Mouse (Mus musculus) intestine, embryonic 15.5 days (tissue): Measurements from ENCODE around the gene Il5. TPM values are rescaled to one million over a fixed set of nuclear protein-coding genes. Genes with fewer than 3 reads are reported as not detected.
A peak's percentile ranks its signal among the peaks of the same experiment; 100 is the strongest.

ENCODE experiments used
- ATAC-seq: fragments of 200-750 bp; cut with Nextera tagmentation; 2 replicates; pipeline ENCODE4 v1.8.0; 2017; ENCODE audit warnings: moderate TSS enrichment, moderate library complexity
- H3K27ac ChIP-seq: fragments of 300-500 bp; sonication (generic); 2 replicates; pipeline ENCODE4 v1.5.1; 2015; ENCODE audit warnings: mild to moderate bottlenecking, inconsistent platforms
- H3K27me3 ChIP-seq: fragments of 300-500 bp; sonication (generic); replicated peaks from 2 replicates; pipeline ENCODE4 v1.6.1; 2015; ENCODE audit warnings: inconsistent platforms
- H3K36me3 ChIP-seq: fragments of 300-500 bp; sonication (generic); 2 replicates; pipeline ENCODE4 v1.6.1; 2015; ENCODE audit warnings: inconsistent platforms
- H3K4me1 ChIP-seq: fragments of 300-500 bp; sonication (generic); replicated peaks from 2 replicates; pipeline ENCODE4 v1.6.1; 2015; ENCODE audit warnings: inconsistent platforms
- H3K4me2 ChIP-seq: fragments of 300-500 bp; sonication (generic); replicated peaks from 2 replicates; pipeline ENCODE4 v1.6.1; 2015; ENCODE audit warnings: mild to moderate bottlenecking, inconsistent platforms
- H3K4me3 ChIP-seq: fragments of 300-500 bp; sonication (generic); replicated peaks from 2 replicates; pipeline ENCODE4 v1.5.1; 2015; ENCODE audit warnings: inconsistent platforms
- H3K9ac ChIP-seq: fragments of 300-500 bp; sonication (generic); 2 replicates; pipeline ENCODE4 v1.6.1; 2015; ENCODE audit warnings: inconsistent platforms
- H3K9me3 ChIP-seq: fragments of 300-500 bp; sonication (generic); 2 replicates; pipeline ENCODE4 v1.6.1; 2016; ENCODE audit warnings: inconsistent platforms
- WGBS: fragments of 180-500 bp; shearing (Covaris S2); methylation state at CpG from one replicate; pipeline ENCODE4 v1.1.7; 2015; 5-methylcytosine and 5-hydroxymethylcytosine counted together
- polyA plus RNA-seq: library from polyadenylated mRNA; unstranded; fragments of >200 nt; fragmentation: Nextera tagmentation; extraction: Ambion mirVana; gene quantifications from 2 replicates; pipeline ENCODE4 v1.2.1, GENCODE M21; 2015

Gene Il5
- polyA plus RNA-seq, 1 experiment from 2014 or later = not detected

GRCm38 (mm10) chr11:53719701-53720100 is 893 bp upstream of the Il5 start:
- Histone ChIP-seq H3K9me3 (no peaks in the 10 kb centered on the region), H3K9ac (no peak overlapping the region), H3K4me1 (no peaks in the 10 kb centered on the region), H3K36me3 (no peaks in the 10 kb centered on the region), H3K27me3 (no peaks in the 10 kb centered on the region; the same call in 1 of the 2 replicates), H3K4me2 (no peak overlapping the region), H3K27ac (no peak overlapping the region), H3K4me3 (no peak overlapping the region)
- 85% methylated on average over 1 of the region's 1 CpGs for WGBS
- no peak for ATAC-seq

- 97% methylated on average over 7 of the region's 7 CpGs for WGBS
- Histone ChIP-seq H3K4me2 (no peak overlapping the region), H3K9me3 (no peaks in the 10 kb centered on the region), H3K27me3 (no peaks in the 10 kb centered on the region), H3K4me1 (no peaks in the 10 kb centered on the region; the same call in 1 of the 2 replicates), H3K27ac (no peak overlapping the region), H3K9ac (no peak overlapping the region), H3K4me3 (no peak overlapping the region), H3K36me3 (no peaks in the 10 kb centered on the region)
- no peak for ATAC-seq
Observed at GRCm38 (mm10) chr11:53731457-53731856, 10.9 kb downstream of the Il5 start.

- 88% methylated on average over 8 of the region's 8 CpGs for WGBS
- Histone ChIP-seq H3K4me2 (no peak overlapping the region), H3K4me3 (no peak overlapping the region), H3K36me3 (no peaks in the 10 kb centered on the region), H3K9ac (no peak overlapping the region), H3K9me3 (no peaks in the 10 kb centered on the region), H3K4me1 (no peaks in the 10 kb centered on the region; the same call in 1 of the 2 replicates), H3K27ac (no peak overlapping the region), H3K27me3 (no peaks in the 10 kb centered on the region)
- ATAC-seq = no peak
Observed at GRCm38 (mm10) chr11:53732244-53732643, 11.7 kb downstream of the Il5 start.

GRCm38 (mm10) chr11:53733824-53734223 is 13.2 kb downstream of the Il5 start:
- WGBS = 89% methylated on average over 7 of the region's 7 CpGs
- Histone ChIP-seq H3K4me3 (no peak overlapping the region), H3K4me1 (no peaks in the 10 kb centered on the region; the same call in 1 of the 2 replicates), H3K27ac (no peak overlapping the region), H3K4me2 (no peak overlapping the region), H3K9ac (no peak overlapping the region), H3K36me3 (no peaks in the 10 kb centered on the region), H3K9me3 (no peaks in the 10 kb centered on the region), H3K27me3 (no peaks in the 10 kb centered on the region)
- no peak for ATAC-seq

- no peak overlapping the region for H3K4me2 ChIP-seq
- no peak for ATAC-seq
- no peaks in the 10 kb centered on the region; the same call in 1 of the 2 replicates for H3K4me1 ChIP-seq
Observed at GRCm38 (mm10) chr11:53734431-53734830, 13.8 kb downstream of the Il5 start.

GRCm38 (mm10) chr11:53734970-53735681 is 14.5 kb downstream of the Il5 start:
- H3K9me3 ChIP-seq = no peaks in the 10 kb centered on the region
- H3K36me3 ChIP-seq = no peaks in the 10 kb centered on the region
- no peak overlapping the region for H3K9ac ChIP-seq
- H3K4me2 ChIP-seq = peak overlapping the region; percentile 55; the same call in 1 of the 2 replicates
- H3K27me3 ChIP-seq = no peaks in the 10 kb centered on the region
- ATAC-seq = no peak
- no peak overlapping the region for H3K4me3 ChIP-seq
- no peaks in the 10 kb centered on the region; the same call in 1 of the 2 replicates for H3K4me1 ChIP-seq
- WGBS = 70% methylated on average over 18 of the region's 18 CpGs
- H3K27ac ChIP-seq = no peak overlapping the region

More at GRCm38 (mm10) chr11:53734431-53734830, 13.8 kb downstream of the Il5 start:
- H3K4me3 ChIP-seq = no peak overlapping the region
- no peak overlapping the region for H3K9ac ChIP-seq
- 91% methylated on average over 2 of the region's 2 CpGs for WGBS
- H3K36me3 ChIP-seq = no peaks in the 10 kb centered on the region
- H3K27ac ChIP-seq = no peak overlapping the region
- no peaks in the 10 kb centered on the region for H3K9me3 ChIP-seq
- no peaks in the 10 kb centered on the region for H3K27me3 ChIP-seq

- peak; percentile 90 for ATAC-seq
- Histone ChIP-seq H3K9me3 (no peaks in the 10 kb centered on the region), H3K27me3 (no peaks in the 10 kb centered on the region), H3K4me2 (peak overlapping the region; percentile 55), H3K36me3 (no peaks in the 10 kb centered on the region), H3K9ac (no peak overlapping the region), H3K4me3 (no peak overlapping the region), H3K27ac (no peak overlapping the region), H3K4me1 (no peaks in the 10 kb centered on the region; the same call in 1 of the 2 replicates)
- WGBS = 20% methylated on average over 17 of the region's 17 CpGs
Observed at GRCm38 (mm10) chr11:53735682-53736245, 15.2 kb downstream of the Il5 start.

GRCm38 (mm10) chr11:53736771-53737572 is 16.4 kb downstream of the Il5 start:
- H3K4me2 ChIP-seq = no peak overlapping the region
- H3K27ac ChIP-seq = no peak overlapping the region
- no peaks in the 10 kb centered on the region; the same call in 1 of the 2 replicates for H3K4me1 ChIP-seq
- peak; percentile 60 for ATAC-seq
- no peaks in the 10 kb centered on the region for H3K36me3 ChIP-seq
- H3K9me3 ChIP-seq = no peaks in the 10 kb centered on the region
- H3K27me3 ChIP-seq = no peaks in the 10 kb centered on the region
- no peak overlapping the region for H3K9ac ChIP-seq
- H3K4me3 ChIP-seq = no peak overlapping the region
- WGBS = 54% methylated on average over 14 of the region's 14 CpGs

- no peak overlapping the region for H3K9ac ChIP-seq
- no peak overlapping the region for H3K27ac ChIP-seq
- 38% methylated on average over 6 of the region's 6 CpGs for WGBS
- H3K27me3 ChIP-seq = no peaks in the 10 kb centered on the region
- H3K36me3 ChIP-seq = no peaks in the 10 kb centered on the region
- no peaks in the 10 kb centered on the region for H3K9me3 ChIP-seq
- no peaks in the 10 kb centered on the region; the same call in 1 of the 2 replicates for H3K4me1 ChIP-seq
- ATAC-seq = peak; percentile 71
- no peak overlapping the region for H3K4me3 ChIP-seq
- no peak overlapping the region for H3K4me2 ChIP-seq
Observed at GRCm38 (mm10) chr11:53737573-53737946, 17.0 kb downstream of the Il5 start.

GRCm38 (mm10) chr11:53742353-53742752 is 21.8 kb downstream of the Il5 start:
- Histone ChIP-seq H3K9me3 (no peaks in the 10 kb centered on the region), H3K36me3 (no peaks in the 10 kb centered on the region), H3K27me3 (no peaks in the 10 kb centered on the region), H3K4me3 (no peak overlapping the region), H3K4me1 (no peaks in the 10 kb centered on the region), H3K9ac (no peak overlapping the region), H3K27ac (no peak overlapping the region), H3K4me2 (no peak overlapping the region)
- ATAC-seq = no peak
- 41% methylated on average over 5 of the region's 5 CpGs for WGBS

- 86% methylated on average over 2 of the region's 2 CpGs for WGBS
- H3K9me3 ChIP-seq = no peaks in the 10 kb centered on the region
- no peak overlapping the region for H3K27ac ChIP-seq
- no peak for ATAC-seq
- no peak overlapping the region for H3K4me3 ChIP-seq
- no peak overlapping the region for H3K4me2 ChIP-seq
- no peaks in the 10 kb centered on the region for H3K4me1 ChIP-seq
- no peak overlapping the region for H3K9ac ChIP-seq
- no peaks in the 10 kb centered on the region for H3K36me3 ChIP-seq
- no peaks in the 10 kb centered on the region for H3K27me3 ChIP-seq
Observed at GRCm38 (mm10) chr11:53745260-53745659, 24.7 kb downstream of the Il5 start.

GRCm38 (mm10) chr11:53747985-53748384 is 27.4 kb downstream of the Il5 start:
- H3K9me3 ChIP-seq = no peaks in the 10 kb centered on the region

More at GRCm38 (mm10) chr11:53747985-53748384, 27.4 kb downstream of the Il5 start:
- H3K9ac ChIP-seq = no peak overlapping the region
- no peak overlapping the region for H3K4me3 ChIP-seq
- WGBS = 89% methylated on average over 9 of the region's 9 CpGs
- ATAC-seq = no peak
- H3K27me3 ChIP-seq = no peaks in the 10 kb centered on the region
- no peaks in the 10 kb centered on the region for H3K4me1 ChIP-seq
- H3K4me2 ChIP-seq = no peak overlapping the region
- H3K27ac ChIP-seq = no peak overlapping the region
- no peaks in the 10 kb centered on the region for H3K36me3 ChIP-seq
